Mouse (Mus musculus) ES-E14 (cell line): ENCODE results near the gene Rdm1. TPM values are rescaled to one million over a fixed set of nuclear protein-coding genes. Genes with fewer than 3 reads are reported as not detected.

ENCODE experiments used
- DNase-seq: peaks from one replicate; pipeline ENCODE4 v3.0.0-alpha.2; 2013; ENCODE audit warnings: low read depth, low spot score
- H3K27ac ChIP-seq: 2 replicates; pipeline ENCODE4 v1.5.1; 2012; ENCODE audit warnings: low read depth, mild to moderate bottlenecking, low read length, moderate library complexity, mixed read lengths; ENCODE audit not compliant: poor library complexity, insufficient read depth, severe bottlenecking
- H3K36me3 ChIP-seq: 2 replicates; pipeline ENCODE4 v1.6.1; 2012; ENCODE audit warnings: mild to moderate bottlenecking, low read length, moderate library complexity, mixed read lengths; ENCODE audit not compliant: control insufficient read depth, poor library complexity, insufficient read depth, severe bottlenecking
- H3K4me1 ChIP-seq, 2 experiments: fragments of 150-350 bp in 1 of 2; sonication (generic) in 1 of 2; 2 replicates each; pipeline ENCODE4 v1.6.1; 2012; ENCODE audit warnings: low read length in 2 of 2, mild to moderate bottlenecking in 1 of 2, mixed read lengths in 1 of 2; ENCODE audit not compliant: control insufficient read depth in 2 of 2, insufficient read depth in 2 of 2, poor library complexity in 1 of 2
- H3K4me3 ChIP-seq, 2 experiments: fragments of 150-350 bp in 1 of 2; sonication (generic) in 1 of 2; 2 replicates each; pipeline ENCODE4 v1.5.1; 2012; ENCODE audit warnings: low read length in 2 of 2, low read depth in 1 of 2, mild to moderate bottlenecking in 1 of 2, mixed read lengths in 1 of 2; ENCODE audit not compliant: insufficient read depth in 1 of 2, poor library complexity in 1 of 2, severe bottlenecking in 1 of 2
- H3K9ac ChIP-seq: 2 replicates; pipeline ENCODE4 v1.6.1; 2012; ENCODE audit warnings: low read depth, mild to moderate bottlenecking, low read length, mixed read lengths; ENCODE audit not compliant: poor library complexity, insufficient read depth, severe bottlenecking
- H3K9me3 ChIP-seq: fragments of 150-350 bp; sonication (generic); 2 replicates; pipeline ENCODE4 v1.6.1; 2012; ENCODE audit warnings: low read depth, mild to moderate bottlenecking, low read length; ENCODE audit not compliant: control insufficient read depth, insufficient read depth
- CHD2 ChIP-seq: IDR thresholded peaks from 2 replicates; pipeline ENCODE4 v1.6.1; 2014; ENCODE audit warnings: mild to moderate bottlenecking, low read depth, low read length, inconsistent platforms
- HCFC1 ChIP-seq: IDR thresholded peaks from 2 replicates; pipeline ENCODE4 v1.6.1; 2012; ENCODE audit warnings: low read length, inconsistent platforms, borderline replicate concordance; ENCODE audit not compliant: insufficient read depth
- MAFK ChIP-seq: IDR thresholded peaks from 2 replicates; pipeline ENCODE4 v1.6.1; 2014; ENCODE audit warnings: mild to moderate bottlenecking, low read depth, low read length, inconsistent platforms; ENCODE audit not compliant: insufficient read depth
- ZC3H11A ChIP-seq: IDR thresholded peaks from 2 replicates; pipeline ENCODE4 v1.6.1; 2012; ENCODE audit warnings: low read depth, mild to moderate bottlenecking, inconsistent platforms, low read length, borderline replicate concordance
- ZNF384 ChIP-seq: IDR thresholded peaks from 2 replicates; pipeline ENCODE4 v1.6.1; 2012; ENCODE audit warnings: low read depth, low read length, inconsistent platforms
- in situ Hi-C, 2 experiments: fragments of 600-800 bp; cut with MboI; formaldehyde crosslinking; loops; one replicate each; pipeline ENCODE4 v1.15.1; 2025; ENCODE audit warnings: low sequenced_read_pairs in 2 of 2, inconsistent platforms in 1 of 2; ENCODE audit not compliant: unreplicated experiment in 2 of 2
- total RNA-seq: library from RNA; depleted of rRNA; stranded (reverse); fragments of 300-350 nt; gene quantifications from 2 replicates; pipeline ENCODE4 v1.2.3, GENCODE M21; 2012

Rdm1 gene
- total RNA-seq, 1 experiment: 81.1 TPM

- TF ChIP-seq HCFC1 (no peak), CHD2 (no peak), ZNF384 (no peak), MAFK (no peak), ZC3H11A (no peak)
- Histone ChIP-seq H3K9me3 (no peaks in the 10 kb centered on the region), H3K4me3 (peak within 1 kb of the TSS; percentile 83 to 85), H3K27ac (no peak within 1 kb of the TSS), H3K9ac (peak within 1 kb of the TSS; percentile 81), H3K4me1 (peaks cover 5 to 22% of the 10 kb centered on the region in 2 experiments; a peak in 3 of 4 replicates), H3K36me3 (peaks cover 4% of the 10 kb centered on the region; the same call in 1 of the 2 replicates)
- peak; percentile 86 for DNase-seq
- in situ Hi-C loops: loop anchor here (5.0 kb wide), 1 partner anchor 67 kb away; the partner anchor contains the start of gene Dhx8 (in 2 of the 2)
Measured at GRCm38 (mm10) chr11:101664825-101665635, 38.0 kb downstream of the Rdm1 start, which contains the start of gene Arl4d. Gene Arl4d, plus strand, starts transcription at chr11:101665541.

- peaks cover 4% of the 10 kb centered on the region; the same call in 1 of the 2 replicates for H3K36me3 ChIP-seq
- TF ChIP-seq CHD2 (no peak), MAFK (no peak), ZNF384 (no peak), ZC3H11A (no peak)
- peak overlapping the region; percentile 83 to 85 for H3K4me3 ChIP-seq
- in situ Hi-C loops: no loop called here
- DNase-seq: no peak
- H3K9ac ChIP-seq: peak overlapping the region; percentile 81
- no peak overlapping the region for H3K27ac ChIP-seq
- peaks cover 5 to 22% of the 10 kb centered on the region in 2 experiments; a peak in 3 of 4 replicates for H3K4me1 ChIP-seq
- no peaks in the 10 kb centered on the region for H3K9me3 ChIP-seq
Measured at GRCm38 (mm10) chr11:101665636-101665992, 38.6 kb downstream of the Rdm1 start.

GRCm38 (mm10) chr11:101666626-101667345, 39.8 kb downstream of the Rdm1 start:
- no peak for DNase-seq
- TF ChIP-seq MAFK: no peak
- TF ChIP-seq ZC3H11A: no peak
- TF ChIP-seq CHD2: no peak
- no peak for TF ChIP-seq ZNF384
- no peak for TF ChIP-seq HCFC1
- Histone ChIP-seq H3K4me3 (peak overlapping the region; percentile 44 to 83), H3K4me1 (peaks cover 5 to 22% of the 10 kb centered on the region in 2 experiments; a peak in 3 of 4 replicates), H3K36me3 (peaks cover 4% of the 10 kb centered on the region; the same call in 1 of the 2 replicates), H3K9me3 (no peaks in the 10 kb centered on the region), H3K27ac (no peak overlapping the region), H3K9ac (no peak overlapping the region; the same call in 1 of the 2 replicates)
- in situ Hi-C loops: no loop called here

GRCm38 (mm10) chr11:101667871-101668532, 41.0 kb downstream of the Rdm1 start:
- Histone ChIP-seq H3K9ac (no peak overlapping the region), H3K4me1 (peaks cover 5 to 22% of the 10 kb centered on the region in 2 experiments), H3K27ac (no peak overlapping the region), H3K4me3 (no peak overlapping the region), H3K9me3 (no peaks in the 10 kb centered on the region), H3K36me3 (peaks cover 4% of the 10 kb centered on the region; the same call in 1 of the 2 replicates)
- TF ChIP-seq CHD2 (no peak), HCFC1 (no peak)
- DNase-seq: no peak
- in situ Hi-C loops: no loop called here
